Mouse (Mus musculus) hindlimb bud, embryonic 11.5 days (tissue): ENCODE measurements around the gene Zc3h15.
"Not testable (repeated sequence)": the region's sequence is repeated elsewhere in the genome, so short reads cannot be mapped to it uniquely, and the experiment has no call there.

ENCODE experiments used
- DNase-seq: peaks from one replicate; pipeline ENCODE4 v3.0.0-alpha.2; 2012; ENCODE audit warnings: low read depth, low spot score; ENCODE audit errors: extremely low spot score

The Zc3h15 gene

DNA sequence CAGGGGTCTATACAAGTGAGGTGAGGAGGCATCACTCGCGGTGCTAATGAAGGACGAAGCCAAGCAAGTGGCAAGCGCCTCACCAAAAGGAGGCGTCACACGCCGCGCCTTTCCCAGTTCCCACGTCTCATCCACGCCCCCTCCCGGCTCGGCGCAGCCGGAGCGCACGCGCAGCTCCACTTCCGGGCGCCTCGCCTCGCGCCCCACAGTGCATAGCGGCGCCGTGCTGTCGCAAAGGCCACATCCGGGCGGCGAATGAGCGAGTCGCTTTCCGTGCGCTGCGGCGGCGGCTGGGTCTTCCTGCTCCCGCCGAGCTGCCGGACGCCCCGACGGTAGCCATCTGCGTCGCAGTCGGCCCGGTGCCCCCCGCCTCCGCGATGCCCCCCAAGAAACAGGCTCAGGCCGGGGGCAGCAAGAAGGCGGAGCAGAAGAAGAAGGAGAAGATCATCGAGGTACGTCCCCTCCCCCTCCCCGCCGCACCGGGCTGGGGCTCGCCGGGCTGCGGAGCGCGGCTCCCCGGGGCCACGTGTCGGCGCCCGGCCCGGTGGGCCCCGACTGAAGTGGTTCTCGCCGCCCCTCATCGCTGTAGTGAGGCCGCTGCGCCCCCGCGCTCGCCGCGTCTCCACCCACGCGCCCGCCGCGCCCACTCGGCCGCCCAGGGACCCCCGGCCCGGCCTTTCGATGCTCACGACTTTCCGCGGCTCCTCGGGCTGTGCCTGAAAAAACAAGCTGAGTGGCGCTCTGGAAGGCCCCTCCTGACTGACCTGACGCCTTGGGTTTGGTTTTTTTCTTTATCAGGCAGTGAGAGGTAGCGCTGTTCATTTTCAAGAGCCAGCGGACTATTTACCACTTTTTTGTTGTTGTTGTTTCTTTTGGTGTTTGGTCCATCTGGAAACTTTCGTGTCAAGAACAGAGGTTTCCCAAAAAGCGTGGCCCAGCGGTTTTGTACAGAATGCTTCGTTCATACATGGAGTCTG is at the start of gene Zc3h15:
Gene Zc3h15, plus strand, starts transcription at position 160 of the 977 bp plus-strand sequence.
- peak; percentile 69 for DNase-seq

DNA sequence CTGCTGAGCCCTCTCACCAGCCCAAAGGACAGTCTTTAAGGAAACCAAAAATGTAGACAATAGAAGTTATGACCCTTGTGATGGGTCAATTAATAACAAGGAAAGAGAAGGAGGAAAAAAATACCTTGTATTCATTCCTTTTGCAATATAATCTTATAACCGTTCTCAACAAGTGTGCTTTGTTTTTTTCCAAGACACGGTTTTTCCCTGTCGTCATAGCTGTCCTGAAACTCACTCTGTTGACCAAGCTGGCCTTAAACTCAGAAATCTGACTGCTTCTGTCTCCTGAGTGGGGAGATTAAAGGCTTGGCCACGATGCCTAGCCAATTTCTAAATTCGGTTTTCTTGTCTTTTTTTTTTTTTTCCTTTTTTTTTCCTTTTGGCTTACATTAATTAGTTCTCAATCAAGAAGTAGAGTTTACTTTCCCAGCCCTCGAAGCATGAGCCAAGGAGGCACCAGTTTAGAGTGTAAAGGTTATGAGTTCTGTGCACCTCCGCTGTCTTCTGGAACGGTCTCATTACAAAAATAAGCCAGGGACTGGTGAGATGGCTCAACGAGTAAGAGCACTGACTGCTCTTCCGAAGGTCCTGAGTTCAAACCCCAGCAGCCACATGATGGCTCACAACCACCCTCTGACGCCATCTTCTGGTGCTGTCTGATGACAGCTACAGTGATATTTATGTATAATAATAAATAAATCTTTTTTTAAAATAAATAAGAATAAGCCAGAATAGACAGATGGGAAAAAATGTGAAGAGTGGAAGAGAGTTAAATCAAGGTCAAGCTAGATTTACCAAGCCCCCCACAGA is 23.5 kb upstream of the Zc3h15 start:
- no peak for DNase-seq

DNA sequence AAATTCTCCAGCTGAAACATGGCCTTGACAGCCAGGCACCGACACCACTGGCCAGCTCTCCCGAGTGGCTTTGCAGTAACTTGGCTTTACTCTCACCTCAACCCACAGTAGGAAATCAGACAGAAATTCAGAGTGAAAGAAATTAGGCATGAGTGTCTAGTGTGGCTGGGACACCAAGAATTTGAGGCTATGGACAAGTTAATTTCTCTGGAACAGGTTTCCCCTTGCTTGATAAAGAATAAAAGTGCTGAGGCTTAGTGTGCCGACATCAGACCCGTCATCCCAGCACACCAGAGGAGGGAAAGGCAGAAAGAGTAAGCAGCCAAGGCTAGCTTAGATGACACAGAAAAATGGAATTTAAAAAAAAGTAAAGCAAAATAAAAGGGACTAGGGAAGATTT is 22.7 kb upstream of the Zc3h15 start:
- no peak for DNase-seq

DNA sequence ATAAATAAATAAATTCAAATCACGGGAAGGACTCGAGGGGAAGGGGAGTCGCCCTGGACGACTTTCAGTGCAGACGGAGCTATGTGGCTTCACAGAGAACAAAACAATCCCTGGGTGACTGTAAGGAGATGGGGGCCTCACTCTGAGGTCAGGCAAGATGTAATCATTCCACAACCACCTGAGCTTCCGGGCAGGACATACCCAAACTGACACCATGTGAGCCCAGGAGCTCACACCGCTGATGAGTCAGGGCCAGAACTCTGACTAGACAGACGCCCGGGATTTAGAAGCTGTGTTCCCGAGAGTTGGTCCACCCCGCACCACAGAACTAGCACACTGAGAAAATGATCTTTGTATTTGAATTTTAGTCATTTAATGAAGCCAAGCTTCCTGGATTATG is 21.4 kb upstream of the Zc3h15 start:
- no peak for DNase-seq

DNA sequence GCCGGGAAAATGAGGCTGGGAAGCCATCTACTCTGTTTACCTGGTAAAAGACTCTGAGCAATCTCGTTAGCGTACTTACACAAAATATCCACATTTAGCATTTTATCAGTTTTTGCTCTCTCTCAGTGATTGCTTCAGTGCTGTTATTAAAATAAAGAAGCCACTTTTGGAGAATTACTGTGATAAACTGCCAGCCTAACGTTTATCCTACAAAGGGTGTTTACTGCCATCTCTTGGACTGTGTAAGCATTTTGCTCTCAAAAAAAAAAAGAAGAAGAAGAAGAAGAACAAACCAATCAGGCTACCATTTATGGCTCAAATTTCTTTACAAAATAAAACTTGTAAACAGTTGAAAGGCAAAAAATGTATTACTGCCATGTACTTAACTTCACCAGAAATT is 20.2 kb upstream of the Zc3h15 start:
- DNase-seq: no peak

DNA sequence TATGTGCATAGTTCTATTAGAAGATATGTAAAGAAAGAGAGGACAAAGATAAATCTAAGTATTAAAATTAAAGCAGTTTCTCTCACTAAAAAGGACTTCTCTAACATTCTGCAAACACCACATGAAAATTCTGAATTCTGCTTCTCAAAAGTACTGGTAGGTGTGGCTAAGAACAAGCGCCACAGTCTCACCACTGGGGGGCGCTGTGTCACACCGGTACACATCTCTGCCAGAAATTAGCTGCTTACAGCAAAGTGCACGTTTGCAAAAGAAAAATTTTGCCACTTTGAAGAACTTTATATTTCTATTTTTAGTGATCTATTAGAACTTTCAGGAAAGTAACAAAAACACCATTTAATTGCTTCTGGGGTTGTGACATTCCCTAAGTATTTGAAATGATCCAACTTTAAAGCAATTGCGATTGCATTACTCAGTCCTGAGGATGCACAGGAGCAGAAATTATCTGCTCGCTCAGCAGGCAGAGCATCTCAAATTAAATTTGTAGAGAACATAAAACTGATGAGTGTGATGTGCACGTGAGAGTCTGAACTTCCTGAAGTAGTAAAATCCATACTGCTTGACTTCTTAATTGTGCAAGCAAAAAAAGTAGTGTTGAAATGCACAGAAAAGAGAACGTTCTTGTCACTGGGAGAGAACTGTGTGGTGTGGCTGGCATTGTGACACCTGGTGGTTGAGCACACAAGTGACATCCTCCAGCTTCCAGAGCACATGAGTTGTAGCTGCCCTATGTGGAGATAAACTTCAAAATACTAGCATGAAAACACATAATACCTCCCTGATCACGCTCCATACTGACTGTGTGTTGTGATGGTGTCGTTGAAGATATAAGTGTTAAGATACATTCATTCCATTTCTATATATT is 18.8 kb upstream of the Zc3h15 start:
- no peak for DNase-seq

DNA sequence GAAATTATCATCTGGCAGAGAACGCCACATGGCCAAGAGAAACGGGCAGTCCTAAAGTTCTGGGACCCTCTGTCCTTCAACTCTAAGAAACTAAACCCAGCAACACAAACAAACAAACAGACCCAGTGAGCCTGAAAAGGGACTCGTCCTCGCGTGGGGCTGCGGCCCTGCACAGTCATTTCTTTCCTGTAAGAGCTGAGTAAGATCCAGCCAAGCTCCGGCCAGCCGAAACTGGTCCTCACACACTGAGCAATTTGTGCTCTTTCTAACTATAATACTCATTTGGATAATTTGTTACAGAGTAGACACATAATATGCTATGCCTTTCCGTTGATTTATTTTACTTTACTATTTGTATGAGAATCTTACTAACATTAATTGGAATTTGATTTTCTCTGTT is 17.4 kb upstream of the Zc3h15 start:
- DNase-seq: no peak

DNA sequence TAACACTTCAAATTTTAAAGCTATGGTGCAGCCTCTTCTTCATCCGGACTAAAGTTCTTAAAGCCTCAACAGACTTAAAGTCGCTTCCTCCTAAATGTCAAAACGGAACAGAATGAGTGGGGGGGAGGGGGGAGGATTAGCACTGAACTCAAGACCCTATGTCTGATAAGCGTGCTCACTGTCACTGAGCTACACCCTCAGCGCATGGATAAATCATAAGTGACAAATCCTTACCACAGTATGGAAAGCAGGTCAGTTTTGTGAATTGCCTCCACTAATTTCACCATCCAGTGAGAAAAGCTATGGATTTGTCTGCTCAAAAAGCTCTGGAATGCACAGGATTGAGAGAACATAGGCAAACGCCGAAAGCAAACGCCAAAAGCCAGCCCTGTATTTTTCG is 16.7 kb upstream of the Zc3h15 start:
- no peak for DNase-seq

DNA sequence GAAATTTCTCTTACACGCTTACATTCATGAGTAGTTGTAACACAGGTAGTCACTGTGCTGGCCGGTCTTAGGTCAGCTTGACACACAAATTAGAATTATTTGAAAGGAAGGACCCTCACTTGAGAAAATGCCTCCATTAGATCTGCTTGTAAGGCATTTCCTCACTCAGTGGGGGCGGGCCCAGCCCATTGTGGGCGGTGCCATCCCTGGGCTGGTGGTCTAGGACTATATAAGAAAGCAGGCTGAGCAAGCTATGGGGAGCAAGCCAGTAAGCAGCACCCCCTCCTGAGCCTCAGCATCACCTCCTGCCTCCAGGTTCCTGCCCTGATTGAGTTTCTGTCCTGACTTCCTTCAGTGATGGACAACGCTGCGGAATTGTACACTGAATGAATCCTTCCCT is 16.3 kb upstream of the Zc3h15 start:
- DNase-seq: no peak

DNA sequence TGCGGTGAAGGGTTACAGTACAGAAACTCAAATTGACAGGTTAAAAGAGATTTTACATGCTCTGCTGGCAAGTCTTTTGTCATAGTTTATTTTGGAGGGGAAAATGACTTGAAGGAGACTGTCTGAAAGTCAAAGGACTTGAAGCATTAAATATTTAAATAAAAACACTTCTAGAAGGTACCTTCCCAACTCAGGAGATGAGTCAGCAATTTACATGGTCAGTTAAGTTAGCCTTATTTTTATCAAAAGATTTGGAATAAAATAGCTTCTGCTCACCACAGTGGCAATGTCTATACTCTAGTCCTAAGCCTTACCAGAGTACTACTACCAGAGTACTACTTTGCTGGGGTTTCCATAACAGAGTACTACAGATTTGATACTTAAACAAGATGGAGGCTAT is 2.2 kb upstream of the Zc3h15 start:
- DNase-seq: no peak

DNA sequence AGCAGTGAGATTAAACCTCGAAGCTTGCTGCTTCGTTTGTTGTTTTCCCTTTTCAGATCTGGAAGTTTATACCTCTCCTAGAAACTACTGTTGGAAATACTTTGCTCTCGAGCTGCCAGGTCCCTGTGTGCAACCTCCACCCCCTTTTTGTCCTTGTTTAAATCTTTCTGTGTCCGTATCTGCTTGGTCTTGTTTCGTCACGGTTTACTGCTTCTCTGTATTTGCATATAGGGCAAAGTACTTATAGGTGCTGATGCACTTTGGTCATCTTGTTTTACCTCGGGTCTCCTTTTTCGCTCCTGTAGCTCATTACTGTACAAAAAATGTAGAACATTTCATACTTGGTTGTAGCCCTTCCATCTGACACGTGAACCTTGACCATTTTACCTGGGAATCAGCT is 4.7 kb downstream of the Zc3h15 start:
- DNase-seq: no peak

DNA sequence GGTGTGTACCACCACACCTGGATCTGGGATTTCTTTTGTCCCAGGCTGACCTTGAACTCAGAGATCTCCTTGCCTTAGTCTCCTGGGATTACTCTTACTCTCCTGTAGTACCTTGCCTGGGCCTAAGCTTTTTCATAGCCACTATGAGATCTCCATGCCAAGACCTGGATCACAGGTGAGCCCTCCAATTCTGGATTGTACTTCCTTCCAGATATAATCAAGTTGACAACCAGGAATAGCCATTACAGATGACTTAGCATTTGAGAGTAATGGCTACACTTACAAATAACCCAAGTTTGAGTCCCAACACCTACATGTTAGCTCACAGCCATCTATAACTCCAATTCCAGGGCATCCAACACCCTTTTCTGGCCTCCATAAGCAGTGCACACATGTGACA is 8.4 kb downstream of the Zc3h15 start:
- DNase-seq: no peak

DNA sequence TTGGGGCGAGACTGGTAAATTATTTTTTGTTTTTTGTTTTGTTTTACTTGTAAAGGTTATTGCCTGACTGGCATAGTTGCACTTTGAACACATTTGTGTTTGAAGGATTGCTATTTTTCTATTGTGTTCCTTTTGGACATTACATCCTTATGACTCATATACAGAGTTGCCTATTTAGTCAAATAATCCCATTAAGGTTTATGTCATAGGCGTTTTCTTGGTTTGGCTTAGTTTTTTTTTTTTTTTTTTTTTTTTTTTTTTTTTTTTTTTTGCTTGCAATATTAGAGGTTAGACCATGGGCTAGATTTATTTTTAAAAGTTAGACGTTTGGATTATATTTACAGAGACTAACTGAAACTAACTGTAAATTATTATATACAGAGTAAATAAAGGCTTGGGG is 15.0 kb downstream of the Zc3h15 start:
- no peak for DNase-seq

DNA sequence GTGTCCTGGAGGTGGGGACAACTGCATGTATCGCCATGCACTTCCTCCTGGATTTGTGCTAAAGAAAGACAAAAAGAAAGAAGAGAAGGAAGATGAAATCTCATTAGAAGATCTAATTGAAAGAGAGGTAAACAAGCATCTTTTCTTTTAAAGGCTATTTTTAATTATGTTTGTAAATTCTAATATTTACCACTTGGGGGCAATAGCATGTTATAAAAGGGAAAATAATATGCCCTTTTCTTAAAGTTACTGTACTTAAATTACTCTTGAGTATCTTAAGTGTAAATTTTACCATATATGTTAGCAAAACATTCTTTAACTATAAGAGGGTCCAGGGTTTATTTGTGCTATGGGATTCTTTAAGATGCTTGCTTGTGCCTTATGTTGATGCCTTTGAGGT is 15.9 kb downstream of the Zc3h15 start:
- no peak for DNase-seq

DNA sequence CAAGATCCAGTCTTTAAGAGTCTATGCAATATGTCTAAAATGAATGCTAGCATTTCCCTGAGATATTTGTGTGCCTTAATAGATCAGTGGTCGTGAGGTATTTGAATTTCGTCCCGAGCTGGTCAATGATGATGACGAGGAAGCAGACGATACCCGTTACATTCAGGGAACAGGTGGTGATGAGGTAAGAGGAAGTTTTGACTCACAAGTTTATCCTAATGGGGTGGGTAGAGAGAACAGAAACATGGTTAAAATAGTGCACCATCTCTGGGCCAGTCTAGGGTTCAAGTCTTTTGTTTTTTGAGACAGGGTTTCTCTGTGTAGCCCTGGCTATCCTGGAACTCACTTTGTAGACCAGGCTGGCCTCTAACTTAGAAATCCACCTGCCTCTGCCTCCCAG is 17.1 kb downstream of the Zc3h15 start:
- no peak for DNase-seq

DNA sequence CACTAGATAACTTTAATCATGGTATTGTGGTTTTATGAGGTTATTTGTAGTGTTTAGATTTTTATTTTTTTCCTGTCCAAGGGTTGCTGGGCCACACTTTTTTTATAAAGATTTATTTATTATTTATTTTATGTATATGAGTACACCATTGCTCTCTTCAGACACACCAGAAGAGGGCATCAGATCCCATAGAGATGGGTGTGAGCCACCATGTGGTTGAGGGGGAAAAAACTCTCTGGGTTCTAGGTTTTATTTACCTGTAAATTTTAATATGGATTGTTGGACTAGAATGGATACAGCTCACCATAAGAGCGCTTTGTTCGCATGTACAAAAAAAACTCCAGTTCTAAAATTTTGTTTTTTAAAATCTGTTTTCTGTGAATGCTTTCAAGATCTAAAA is 20.8 kb downstream of the Zc3h15 start:
- DNase-seq: not testable (repeated sequence)

DNA sequence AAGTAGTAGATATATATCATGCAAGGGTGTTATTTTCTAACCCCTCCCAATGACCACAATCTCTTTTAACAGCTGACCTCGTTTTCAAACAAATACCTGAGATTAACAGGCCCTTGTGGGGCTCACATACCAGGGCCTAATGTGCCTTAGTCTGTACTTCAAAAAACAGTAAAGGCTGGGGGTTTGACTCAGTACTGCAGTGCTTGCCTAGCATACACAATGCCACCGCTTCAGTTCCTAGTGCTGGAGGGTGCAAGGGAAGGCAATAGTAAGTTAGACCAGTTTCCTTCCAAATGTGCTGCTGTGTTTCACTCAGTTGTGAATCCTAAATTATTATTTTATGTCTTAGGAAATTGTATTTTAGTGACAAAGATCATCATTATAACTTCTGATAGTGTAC is 23.2 kb downstream of the Zc3h15 start:
- DNase-seq: no peak

DNA sequence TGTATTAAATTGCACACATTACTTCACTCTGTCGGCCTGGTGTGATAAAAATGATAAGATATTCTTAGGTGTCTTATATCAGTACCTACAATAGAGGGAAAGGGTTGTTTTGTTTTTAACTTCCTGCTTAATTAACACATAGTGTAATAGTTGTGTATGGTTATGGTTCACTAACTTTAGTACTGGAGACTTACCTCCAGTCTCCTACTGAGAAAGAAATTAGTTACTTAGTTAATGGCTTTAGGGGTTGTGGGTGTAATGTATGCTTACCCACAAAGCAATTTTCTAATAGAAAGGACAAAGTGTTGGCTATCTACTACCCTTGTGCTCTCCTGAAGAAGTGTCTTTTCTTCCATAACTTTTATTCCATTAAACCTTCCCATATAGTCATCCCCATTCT is 23.8 kb downstream of the Zc3h15 start:
- DNase-seq: no peak

DNA sequence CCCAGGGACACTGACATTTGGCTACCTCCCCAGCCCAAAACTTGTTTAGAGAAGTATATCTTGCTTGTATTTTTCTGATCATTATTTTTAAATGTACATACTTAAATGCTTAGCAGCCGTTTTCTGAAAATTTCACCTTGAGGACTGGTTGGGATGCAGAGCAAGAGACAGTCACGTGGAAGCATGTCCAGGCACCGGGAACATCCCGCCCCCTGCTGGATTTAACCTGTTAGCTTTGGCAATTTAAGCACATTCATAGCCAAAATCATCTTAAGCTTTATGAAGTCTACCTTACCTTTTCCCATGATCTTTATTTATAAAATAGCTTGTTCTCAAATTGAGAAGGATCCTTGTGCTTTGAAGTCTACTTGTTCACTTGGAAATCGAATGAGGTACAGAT is 25.8 kb downstream of the Zc3h15 start:
- no peak for DNase-seq

DNA sequence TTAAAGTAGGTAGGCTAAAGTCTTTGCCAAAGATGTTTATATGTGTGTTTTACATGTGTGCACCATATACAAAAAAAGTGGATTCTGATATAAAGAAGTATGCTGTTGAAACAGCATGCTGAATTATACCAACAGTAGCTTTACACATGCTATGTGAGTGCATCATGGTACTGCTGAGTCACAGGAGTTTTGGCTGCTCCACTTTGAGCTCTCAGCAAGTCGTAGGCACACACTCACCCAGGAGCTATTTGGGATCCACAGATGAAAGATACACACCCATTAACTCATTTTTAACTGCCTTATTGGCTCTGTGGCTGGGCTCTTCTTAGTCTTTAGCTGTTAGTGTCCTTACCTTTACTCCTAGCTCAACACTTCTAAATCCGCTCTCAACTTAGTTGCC is 27.6 kb downstream of the Zc3h15 start:
- no peak for DNase-seq

DNA sequence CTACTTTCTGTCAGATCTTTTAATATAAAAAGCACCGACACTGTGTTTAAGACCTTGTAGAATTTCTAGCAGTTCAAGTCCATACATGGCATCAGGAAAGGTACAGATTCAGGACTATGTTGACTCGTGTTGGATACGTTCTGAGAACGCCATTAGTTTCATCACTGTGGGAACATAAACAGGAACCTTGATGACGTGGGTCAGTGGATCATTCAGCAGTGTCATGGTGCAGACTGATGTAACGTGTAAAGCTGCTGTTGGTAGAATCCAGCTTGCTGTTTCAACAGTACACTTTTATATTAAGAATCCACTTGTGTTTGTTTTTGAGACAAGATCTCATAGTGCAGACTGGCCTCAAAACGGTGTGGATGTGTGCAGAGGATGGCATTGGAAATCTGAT is 28.8 kb downstream of the Zc3h15 start:
- no peak for DNase-seq
